Mouse (Mus musculus): Measurements from ENCODE around the gene Smg7. TPM values are rescaled to one million over a fixed set of nuclear protein-coding genes. Genes with fewer than 3 reads are reported as not detected.

Gene Smg7
- 43.1 and 53.7 TPM in 2 replicates for polyA plus RNA-seq (2012; rRNA removed)

DNA sequence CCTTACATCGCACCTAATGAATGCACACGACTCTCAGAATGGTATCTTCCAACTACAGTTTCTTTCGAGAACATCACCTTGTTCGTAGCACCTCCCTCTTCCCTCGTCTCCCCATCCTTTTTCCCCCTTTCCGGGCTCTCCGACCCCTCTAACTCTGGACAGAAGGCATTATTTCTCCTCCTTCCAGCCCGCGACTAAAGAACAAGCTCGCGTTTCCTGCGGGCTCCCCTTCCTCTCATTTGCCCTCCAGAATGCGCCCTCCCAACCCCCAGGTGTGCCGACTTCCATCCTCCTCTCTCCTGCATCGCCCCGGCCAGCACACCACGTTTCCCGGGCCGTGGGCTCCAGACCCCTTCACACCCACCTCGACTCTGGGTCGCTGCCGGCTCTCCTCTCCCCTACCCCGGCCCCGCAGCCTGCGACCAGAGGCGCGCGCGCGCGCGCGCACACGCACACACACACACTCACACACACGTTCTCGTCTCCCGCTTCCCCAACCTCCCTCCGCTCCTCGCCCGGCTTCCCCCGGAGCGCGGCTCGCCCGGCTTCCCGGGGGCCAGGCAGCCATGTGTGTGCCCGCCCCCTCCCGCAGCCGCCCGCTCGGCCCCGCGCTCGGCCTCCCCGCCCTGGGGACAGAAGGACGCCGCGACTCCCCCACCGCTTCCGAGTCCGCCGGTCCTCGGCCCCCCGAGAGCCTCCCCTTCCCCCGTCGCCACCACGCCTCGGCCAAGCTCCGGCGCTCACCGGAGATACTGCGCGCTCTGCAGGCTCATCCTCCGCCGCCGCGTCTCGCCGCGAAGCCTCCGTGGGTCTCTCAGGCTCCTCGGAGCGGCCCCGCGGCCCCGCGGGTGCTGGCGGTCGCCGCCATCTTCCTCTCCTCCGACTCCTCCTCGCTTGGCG is at the start of gene Smg7:
Gene Smg7, minus strand, starts transcription at position 882 of the 900 bp plus-strand sequence.
- peak; percentile 80 for DNase-seq (ENCODE audit: low read depth)

DNA sequence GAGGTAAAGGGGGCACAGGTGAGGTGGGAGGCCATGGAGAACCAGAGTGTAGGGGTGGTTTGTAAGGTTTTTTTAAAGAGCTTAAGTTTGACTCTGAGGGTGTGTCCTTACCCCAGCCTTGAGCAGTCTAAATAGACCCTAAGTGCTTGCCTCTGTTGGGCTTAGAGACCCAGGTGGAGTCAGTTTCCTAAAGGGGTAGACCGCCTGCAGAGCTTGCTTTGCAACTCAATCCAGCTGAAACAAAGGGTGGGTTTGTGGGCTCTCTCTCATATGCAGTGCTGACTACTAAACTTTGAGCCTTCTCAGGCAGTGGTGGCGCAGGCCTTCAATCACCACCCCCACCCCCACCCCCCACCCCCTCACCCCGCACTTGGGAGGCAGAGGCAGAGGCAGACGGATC is 40.5 kb upstream of the Smg7 start:
- no peak for TF ChIP-seq CTCF (IDR thresholded peaks at IDR 0.05; ENCODE audit: borderline replicate concordance, extremely low read depth, insufficient read depth, insufficient read length)
- TF ChIP-seq POLR2A (IDR thresholded peaks at IDR 0.05; ENCODE audit: borderline replicate concordance, extremely low read depth, insufficient read depth, insufficient read length, poor library complexity, severe bottlenecking): no peak
- DNase-seq (ENCODE audit: low read depth): no peak

More for the DNA sequence above, at the start of gene Smg7:
- TF ChIP-seq POLR2A (IDR thresholded peaks at IDR 0.05; ENCODE audit: borderline replicate concordance, extremely low read depth, insufficient read depth, insufficient read length, poor library complexity, severe bottlenecking): peak; percentile 73
- no peak for TF ChIP-seq CTCF (IDR thresholded peaks at IDR 0.05; ENCODE audit: borderline replicate concordance, extremely low read depth, insufficient read depth, insufficient read length)

GRCm38 (mm10) chr1:152936365-152936764 is 33.9 kb upstream of the Smg7 start:
- no peak for TF ChIP-seq CTCF (IDR thresholded peaks at IDR 0.05; ENCODE audit: borderline replicate concordance, extremely low read depth, insufficient read depth, insufficient read length)
- no peak for TF ChIP-seq POLR2A (IDR thresholded peaks at IDR 0.05; ENCODE audit: borderline replicate concordance, extremely low read depth, insufficient read depth, insufficient read length, poor library complexity, severe bottlenecking)
- DNase-seq (ENCODE audit: low read depth): peak; percentile 20

- DNase-seq (ENCODE audit: low read depth): peak; percentile 50
- no peak for TF ChIP-seq CTCF (IDR thresholded peaks at IDR 0.05; ENCODE audit: borderline replicate concordance, extremely low read depth, insufficient read depth, insufficient read length)
- no peak for TF ChIP-seq POLR2A (IDR thresholded peaks at IDR 0.05; ENCODE audit: borderline replicate concordance, extremely low read depth, insufficient read depth, insufficient read length, poor library complexity, severe bottlenecking)
These were observed 33.0 kb upstream of the Smg7 start for GRCm38 (mm10) chr1:152935476-152935875.

DNA sequence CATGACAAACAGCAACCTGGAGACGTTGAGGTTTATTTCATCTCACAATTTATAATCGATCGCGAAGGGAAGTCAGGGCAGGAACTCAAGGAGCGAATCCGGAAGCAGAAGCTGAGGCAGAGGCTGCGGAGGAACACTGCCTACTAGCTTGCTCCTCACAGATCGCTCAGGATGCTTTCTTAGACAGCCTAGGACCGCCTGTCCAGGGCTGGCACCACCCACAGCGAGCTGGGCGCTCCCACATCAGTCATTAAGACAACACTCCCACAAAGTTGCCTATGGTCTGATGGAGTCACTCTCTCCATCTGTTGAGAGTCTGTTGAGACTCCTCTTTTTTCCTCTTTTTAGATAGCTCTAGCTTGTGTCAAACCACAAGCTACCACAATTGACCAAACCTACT is 31.5 kb upstream of the Smg7 start:
- DNase-seq (ENCODE audit: low read depth): no peak
- TF ChIP-seq POLR2A (IDR thresholded peaks at IDR 0.05; ENCODE audit: borderline replicate concordance, extremely low read depth, insufficient read depth, insufficient read length, poor library complexity, severe bottlenecking) (no peak), CTCF (IDR thresholded peaks at IDR 0.05; ENCODE audit: borderline replicate concordance, extremely low read depth, insufficient read depth, insufficient read length) (no peak)

DNA sequence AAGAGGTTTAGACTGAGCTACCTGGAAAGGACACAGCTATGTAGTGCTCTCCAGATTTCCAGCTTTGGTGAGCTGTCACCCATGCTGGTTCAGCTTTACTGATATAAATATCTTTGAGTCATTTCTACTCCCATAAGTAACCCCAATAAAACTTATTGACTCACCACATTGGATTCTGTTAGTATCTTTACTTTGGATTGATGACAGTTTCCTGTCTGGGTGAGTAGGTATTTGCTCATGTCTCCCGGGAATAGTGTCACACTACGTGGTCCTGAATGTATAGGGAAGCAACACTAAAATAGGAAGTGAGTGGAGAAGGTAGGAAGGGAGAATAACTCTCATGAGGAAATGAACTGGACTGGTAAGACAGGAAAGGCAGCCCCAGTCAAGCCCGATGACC is 19.3 kb upstream of the Smg7 start:
- DNase-seq (ENCODE audit: low read depth): no peak
- TF ChIP-seq CTCF (IDR thresholded peaks at IDR 0.05; ENCODE audit: borderline replicate concordance, extremely low read depth, insufficient read depth, insufficient read length) (no peak), POLR2A (IDR thresholded peaks at IDR 0.05; ENCODE audit: borderline replicate concordance, extremely low read depth, insufficient read depth, insufficient read length, poor library complexity, severe bottlenecking) (no peak)

DNA sequence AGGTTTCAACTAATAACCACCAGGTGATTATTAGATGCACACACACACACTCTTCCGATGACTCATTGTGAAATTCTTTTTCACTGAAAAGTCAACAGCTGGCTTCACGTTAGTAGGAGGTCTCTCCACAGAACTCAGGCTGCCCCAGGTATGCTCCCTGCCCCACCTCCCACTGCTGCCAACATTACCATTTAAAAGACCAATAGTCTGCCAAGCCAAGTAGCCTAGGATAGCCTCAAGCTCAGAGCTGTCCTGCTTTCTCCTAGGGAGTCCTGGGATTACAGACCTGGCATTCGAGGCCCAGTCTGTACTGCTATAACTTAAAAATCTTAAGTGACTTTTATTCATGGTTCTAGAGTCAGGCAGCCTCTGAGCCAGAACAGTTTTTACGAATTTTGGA is 15.2 kb upstream of the Smg7 start:
- no peak for DNase-seq (ENCODE audit: low read depth)
- no peak for TF ChIP-seq CTCF (IDR thresholded peaks at IDR 0.05; ENCODE audit: borderline replicate concordance, extremely low read depth, insufficient read depth, insufficient read length)

GRCm38 (mm10) chr1:152916936-152917335 is 14.5 kb upstream of the Smg7 start:
- DNase-seq (ENCODE audit: low read depth): no peak
- no peak for TF ChIP-seq CTCF (IDR thresholded peaks at IDR 0.05; ENCODE audit: borderline replicate concordance, extremely low read depth, insufficient read depth, insufficient read length)
- no peak for TF ChIP-seq POLR2A (IDR thresholded peaks at IDR 0.05; ENCODE audit: borderline replicate concordance, extremely low read depth, insufficient read depth, insufficient read length, poor library complexity, severe bottlenecking)

- TF ChIP-seq POLR2A (IDR thresholded peaks at IDR 0.05; ENCODE audit: borderline replicate concordance, extremely low read depth, insufficient read depth, insufficient read length, poor library complexity, severe bottlenecking) (no peak), CTCF (IDR thresholded peaks at IDR 0.05; ENCODE audit: borderline replicate concordance, extremely low read depth, insufficient read depth, insufficient read length) (no peak)
- DNase-seq (ENCODE audit: low read depth): no peak
These were observed 13.3 kb upstream of the Smg7 start for GRCm38 (mm10) chr1:152915766-152916165.

GRCm38 (mm10) chr1:152913483-152914460 is 11.3 kb upstream of the Smg7 start:
- no peak for TF ChIP-seq POLR2A (IDR thresholded peaks at IDR 0.05; ENCODE audit: borderline replicate concordance, extremely low read depth, insufficient read depth, insufficient read length, poor library complexity, severe bottlenecking)
- no peak for TF ChIP-seq CTCF (IDR thresholded peaks at IDR 0.05; ENCODE audit: borderline replicate concordance, extremely low read depth, insufficient read depth, insufficient read length)
- peak; percentile 24 for DNase-seq (ENCODE audit: low read depth)

- no peak for TF ChIP-seq POLR2A (IDR thresholded peaks at IDR 0.05; ENCODE audit: borderline replicate concordance, extremely low read depth, insufficient read depth, insufficient read length, poor library complexity, severe bottlenecking)
- TF ChIP-seq CTCF (IDR thresholded peaks at IDR 0.05; ENCODE audit: borderline replicate concordance, extremely low read depth, insufficient read depth, insufficient read length): peak; percentile 68
- DNase-seq (ENCODE audit: low read depth): peak; percentile 95
These were observed 2.0 kb upstream of the Smg7 start for GRCm38 (mm10) chr1:152904469-152904868.
